Mouse (Mus musculus) forebrain, embryonic 14.5 days (tissue): ENCODE results near the gene Arfip1. TPM values are rescaled to one million over a fixed set of nuclear protein-coding genes. Genes with fewer than 3 reads are reported as not detected.

ENCODE experiments used
- ATAC-seq: fragments of 200-750 bp; cut with Nextera tagmentation; 2 replicates; pipeline ENCODE4 v1.8.0; 2017; ENCODE audit warnings: mild to moderate bottlenecking, moderate library complexity
- DNase-seq: peaks from one replicate; pipeline ENCODE4 v3.0.0-alpha.2; 2015; ENCODE audit warnings: low spot score
- H3K27ac ChIP-seq: fragments of 300-500 bp; sonication (generic); 2 replicates; pipeline ENCODE4 v1.5.1; 2014; ENCODE audit warnings: low read depth, mild to moderate bottlenecking, control low read depth, low read length, moderate library complexity
- H3K27me3 ChIP-seq: fragments of 300-500 bp; sonication (generic); replicated peaks from 2 replicates; pipeline ENCODE4 v1.6.1; 2014; ENCODE audit warnings: low read length, control low read depth, mixed read lengths; ENCODE audit not compliant: control insufficient read depth, insufficient read depth
- H3K36me3 ChIP-seq: fragments of 300-500 bp; sonication (generic); 2 replicates; pipeline ENCODE4 v1.6.1; 2014; ENCODE audit warnings: low read length, control low read depth; ENCODE audit not compliant: control insufficient read depth, insufficient read depth
- H3K4me1 ChIP-seq: fragments of 300-500 bp; sonication (generic); 2 replicates; pipeline ENCODE4 v1.6.1; 2014; ENCODE audit warnings: antibody characterized with exemption, low read length, control low read depth; ENCODE audit not compliant: control insufficient read depth, insufficient read depth
- H3K4me2 ChIP-seq: fragments of 300-500 bp; sonication (generic); 2 replicates; pipeline ENCODE4 v1.6.1; 2014; ENCODE audit warnings: mild to moderate bottlenecking, control low read depth, low read length
- H3K4me3 ChIP-seq: fragments of 300-500 bp; sonication (generic); 2 replicates; pipeline ENCODE4 v1.5.1; 2014; ENCODE audit warnings: low read depth, low read length, control low read depth
- H3K9ac ChIP-seq: fragments of 300-500 bp; sonication (generic); 2 replicates; pipeline ENCODE4 v1.6.1; 2014; ENCODE audit warnings: mild to moderate bottlenecking, low read length, control low read depth, moderate library complexity
- H3K9me3 ChIP-seq: fragments of 300-500 bp; sonication (generic); replicated peaks from 2 replicates; pipeline ENCODE4 v1.6.1; 2016; ENCODE audit warnings: low read length, control low read depth, mixed read lengths; ENCODE audit not compliant: control insufficient read depth
- WGBS: fragments of 180-500 bp; shearing (Covaris S2); extraction: QIAGEN DNeasy Blood & Tissue Kit; methylation state at CpG from one replicate; pipeline ENCODE4 v1.1.7; 2014; 5-methylcytosine and 5-hydroxymethylcytosine counted together
- polyA plus RNA-seq: library from polyadenylated mRNA; unstranded; fragments of >200 nt; fragmentation: Nextera tagmentation; extraction: Ambion mirVana; gene quantifications from 2 replicates; pipeline ENCODE4 v1.2.1, GENCODE M21; 2014

The Arfip1 gene
- polyA plus RNA-seq, 1 experiment from 2014 or later = 24.2 TPM

- DNase-seq = no peak
- H3K4me1 ChIP-seq = no peaks in the 10 kb centered on the region
- H3K36me3 ChIP-seq = no peaks in the 10 kb centered on the region
- WGBS = 86% methylated on average over 9 of the region's 9 CpGs
- no peak overlapping the region for H3K4me3 ChIP-seq
- H3K27me3 ChIP-seq = no peaks in the 10 kb centered on the region
- no peak overlapping the region for H3K4me2 ChIP-seq
- H3K9me3 ChIP-seq = no peaks in the 10 kb centered on the region
- no peak overlapping the region for H3K27ac ChIP-seq
- H3K9ac ChIP-seq = no peak overlapping the region
- ATAC-seq = no peak
These were observed 27.8 kb upstream of the Arfip1 start for GRCm38 (mm10) chr3:84610183-84610710.

- Histone ChIP-seq H3K4me3 (no peak overlapping the region), H3K9me3 (no peaks in the 10 kb centered on the region), H3K27me3 (no peaks in the 10 kb centered on the region), H3K9ac (no peak overlapping the region), H3K4me1 (no peaks in the 10 kb centered on the region), H3K4me2 (no peak overlapping the region), H3K36me3 (no peaks in the 10 kb centered on the region), H3K27ac (no peak overlapping the region)
- DNase-seq = no peak
- no peak for ATAC-seq
- WGBS = 77% methylated on average over 9 of the region's 9 CpGs
These were observed 20.8 kb upstream of the Arfip1 start for GRCm38 (mm10) chr3:84603212-84603611.

GRCm38 (mm10) chr3:84602759-84603158, 20.3 kb upstream of the Arfip1 start:
- H3K27ac ChIP-seq = no peak overlapping the region
- H3K4me3 ChIP-seq = no peak overlapping the region
- WGBS = 97% methylated on average over 2 of the region's 2 CpGs
- ATAC-seq (no peak), DNase-seq (no peak)
- H3K36me3 ChIP-seq = no peaks in the 10 kb centered on the region
- H3K4me1 ChIP-seq = no peaks in the 10 kb centered on the region
- no peaks in the 10 kb centered on the region for H3K27me3 ChIP-seq
- no peaks in the 10 kb centered on the region for H3K9me3 ChIP-seq
- no peak overlapping the region for H3K9ac ChIP-seq
- no peak overlapping the region for H3K4me2 ChIP-seq

- H3K27ac ChIP-seq = no peak overlapping the region
- 82% methylated on average over 9 of the region's 9 CpGs for WGBS
- no peak for DNase-seq
These were observed 19.6 kb upstream of the Arfip1 start for GRCm38 (mm10) chr3:84601870-84602495.

GRCm38 (mm10) chr3:84598756-84599155, 16.3 kb upstream of the Arfip1 start:
- no peaks in the 10 kb centered on the region for H3K36me3 ChIP-seq
- no peak for DNase-seq
- no peak overlapping the region for H3K9ac ChIP-seq
- WGBS = 90% methylated on average over 6 of the region's 6 CpGs
- no peak overlapping the region for H3K4me3 ChIP-seq
- H3K27ac ChIP-seq = no peak overlapping the region
- no peak for ATAC-seq
- peaks cover 2% of the 10 kb centered on the region; the same call in 1 of the 2 replicates for H3K4me1 ChIP-seq
- no peaks in the 10 kb centered on the region for H3K9me3 ChIP-seq
- no peak overlapping the region for H3K4me2 ChIP-seq
- H3K27me3 ChIP-seq = no peaks in the 10 kb centered on the region

More at GRCm38 (mm10) chr3:84601870-84602495, 19.6 kb upstream of the Arfip1 start:
- H3K4me1 ChIP-seq = no peaks in the 10 kb centered on the region
- H3K9ac ChIP-seq = no peak overlapping the region
- no peaks in the 10 kb centered on the region for H3K36me3 ChIP-seq
- ATAC-seq = no peak
- no peak overlapping the region for H3K4me2 ChIP-seq
- H3K9me3 ChIP-seq = no peaks in the 10 kb centered on the region
- H3K4me3 ChIP-seq = no peak overlapping the region
- no peaks in the 10 kb centered on the region for H3K27me3 ChIP-seq

GRCm38 (mm10) chr3:84597996-84598734, 15.7 kb upstream of the Arfip1 start:
- no peaks in the 10 kb centered on the region for H3K36me3 ChIP-seq
- no peak overlapping the region for H3K4me3 ChIP-seq
- peaks cover 2% of the 10 kb centered on the region; the same call in 1 of the 2 replicates for H3K4me1 ChIP-seq
- DNase-seq = no peak
- H3K4me2 ChIP-seq = no peak overlapping the region
- no peak overlapping the region for H3K9ac ChIP-seq
- no peaks in the 10 kb centered on the region for H3K27me3 ChIP-seq
- ATAC-seq = no peak
- H3K27ac ChIP-seq = no peak overlapping the region
- 85% methylated on average over 6 of the region's 6 CpGs for WGBS
- no peaks in the 10 kb centered on the region for H3K9me3 ChIP-seq

GRCm38 (mm10) chr3:84595677-84596234, 13.3 kb upstream of the Arfip1 start:
- Histone ChIP-seq H3K9ac (no peak overlapping the region), H3K4me3 (no peak overlapping the region), H3K9me3 (no peaks in the 10 kb centered on the region), H3K27ac (no peak overlapping the region), H3K27me3 (no peaks in the 10 kb centered on the region), H3K4me1 (peaks cover 2% of the 10 kb centered on the region; the same call in 1 of the 2 replicates), H3K4me2 (peak overlapping the region; percentile 33; the same call in 1 of the 2 replicates), H3K36me3 (no peaks in the 10 kb centered on the region)
- ATAC-seq = peak; percentile 60; the same call in 1 of the 2 replicates
- WGBS = 30% methylated on average over 5 of the region's 5 CpGs
- peak; percentile 52 for DNase-seq

- Histone ChIP-seq H3K9me3 (no peaks in the 10 kb centered on the region), H3K4me1 (peaks cover 2% of the 10 kb centered on the region; the same call in 1 of the 2 replicates), H3K9ac (no peak overlapping the region; the same call in 1 of the 2 replicates), H3K4me2 (peak overlapping the region; percentile 33), H3K36me3 (no peaks in the 10 kb centered on the region), H3K27ac (no peak overlapping the region), H3K4me3 (peak overlapping the region; percentile 8; the same call in 1 of the 2 replicates), H3K27me3 (no peaks in the 10 kb centered on the region)
- ATAC-seq (0 out of 2 replicates have a peak, but pooled peaks have one; percentile 32), DNase-seq (peak; percentile 42)
- WGBS = 13% methylated on average over 23 of the region's 23 CpGs
These were observed 12.7 kb upstream of the Arfip1 start for GRCm38 (mm10) chr3:84594894-84595676.
